Mouse (Mus musculus) heart, embryonic 15.5 days (tissue): ENCODE measurements around the gene Slc44a4. TPM values are rescaled to one million over a fixed set of nuclear protein-coding genes. Genes with fewer than 3 reads are reported as not detected.

Experiments used
- ATAC-seq: fragments of 200-750 bp; cut with Nextera tagmentation; replicated peaks from 2 replicates; pipeline ENCODE4 v1.8.0; 2017; ENCODE audit warnings: low read depth, moderate TSS enrichment; ENCODE audit not compliant: insufficient number of reproducible peaks, insufficient read depth, low FRiP score
- H3K27ac ChIP-seq: fragments of 300-500 bp; sonication (generic); 2 replicates; pipeline ENCODE4 v1.5.1; 2015; ENCODE audit warnings: mild to moderate bottlenecking, inconsistent platforms
- H3K27me3 ChIP-seq: fragments of 300-500 bp; sonication (generic); 2 replicates; pipeline ENCODE4 v1.6.1; 2015; ENCODE audit warnings: inconsistent platforms
- H3K36me3 ChIP-seq: fragments of 300-500 bp; sonication (generic); 2 replicates; pipeline ENCODE4 v1.6.1; 2015; ENCODE audit warnings: mild to moderate bottlenecking, inconsistent platforms
- H3K4me1 ChIP-seq: fragments of 300-500 bp; sonication (generic); replicated peaks from 2 replicates; pipeline ENCODE4 v1.6.1; 2015; ENCODE audit warnings: inconsistent platforms
- H3K4me2 ChIP-seq: fragments of 300-500 bp; sonication (generic); 2 replicates; pipeline ENCODE4 v1.6.1; 2015; ENCODE audit warnings: inconsistent platforms, mild to moderate bottlenecking, moderate library complexity
- H3K4me3 ChIP-seq: fragments of 300-500 bp; sonication (generic); 2 replicates; pipeline ENCODE4 v1.5.1; 2015; ENCODE audit warnings: mild to moderate bottlenecking, inconsistent platforms
- H3K9ac ChIP-seq: fragments of 300-500 bp; sonication (generic); 2 replicates; pipeline ENCODE4 v1.6.1; 2015; ENCODE audit warnings: mild to moderate bottlenecking, inconsistent platforms
- H3K9me3 ChIP-seq: fragments of 300-500 bp; sonication (generic); replicated peaks from 2 replicates; pipeline ENCODE4 v1.6.1; 2016; ENCODE audit warnings: inconsistent platforms
- WGBS: fragments of 180-500 bp; shearing (Covaris S2); methylation state at CpG from one replicate; pipeline ENCODE4 v1.1.7; 2015; ENCODE audit warnings: mixed read lengths; 5-methylcytosine and 5-hydroxymethylcytosine counted together
- polyA plus RNA-seq: library from polyadenylated mRNA; unstranded; fragments of >200 nt; fragmentation: Nextera tagmentation; extraction: Ambion mirVana; gene quantifications from 2 replicates; pipeline ENCODE4 v1.2.1, GENCODE M21; 2015

Gene Slc44a4
- polyA plus RNA-seq, 1 experiment from 2014 or later: 0.08 TPM

DNA sequence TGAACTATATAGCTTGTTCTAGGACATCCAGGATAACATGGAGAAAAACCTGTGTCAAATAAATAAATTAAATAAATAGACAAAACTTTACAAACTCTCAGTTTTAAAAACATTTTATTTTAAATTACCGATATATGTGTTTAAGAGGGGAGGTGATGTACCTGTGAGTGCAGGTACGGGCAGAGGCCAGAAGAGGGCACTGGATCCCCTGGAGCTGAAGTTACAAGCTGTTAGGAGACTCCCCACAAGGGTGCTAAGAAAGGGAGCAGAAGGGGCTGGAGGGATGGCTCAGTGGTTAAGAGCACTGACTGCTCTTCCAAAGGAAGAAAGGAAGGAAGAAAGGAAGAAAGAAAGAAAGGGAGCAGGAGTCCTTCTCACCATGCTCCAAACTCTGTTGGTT, 22.9 kb upstream of the Slc44a4 start:
- WGBS: 92% methylated on average over 2 of the region's 2 CpGs
- ATAC-seq: no peak
- Histone ChIP-seq H3K4me1 (peaks cover 22% of the 10 kb centered on the region), H3K9me3 (no peaks in the 10 kb centered on the region), H3K36me3 (peaks cover 3% of the 10 kb centered on the region; the same call in 1 of the 2 replicates), H3K9ac (no peak overlapping the region), H3K27ac (no peak overlapping the region), H3K4me2 (no peak overlapping the region), H3K4me3 (no peak overlapping the region), H3K27me3 (no peaks in the 10 kb centered on the region)

DNA sequence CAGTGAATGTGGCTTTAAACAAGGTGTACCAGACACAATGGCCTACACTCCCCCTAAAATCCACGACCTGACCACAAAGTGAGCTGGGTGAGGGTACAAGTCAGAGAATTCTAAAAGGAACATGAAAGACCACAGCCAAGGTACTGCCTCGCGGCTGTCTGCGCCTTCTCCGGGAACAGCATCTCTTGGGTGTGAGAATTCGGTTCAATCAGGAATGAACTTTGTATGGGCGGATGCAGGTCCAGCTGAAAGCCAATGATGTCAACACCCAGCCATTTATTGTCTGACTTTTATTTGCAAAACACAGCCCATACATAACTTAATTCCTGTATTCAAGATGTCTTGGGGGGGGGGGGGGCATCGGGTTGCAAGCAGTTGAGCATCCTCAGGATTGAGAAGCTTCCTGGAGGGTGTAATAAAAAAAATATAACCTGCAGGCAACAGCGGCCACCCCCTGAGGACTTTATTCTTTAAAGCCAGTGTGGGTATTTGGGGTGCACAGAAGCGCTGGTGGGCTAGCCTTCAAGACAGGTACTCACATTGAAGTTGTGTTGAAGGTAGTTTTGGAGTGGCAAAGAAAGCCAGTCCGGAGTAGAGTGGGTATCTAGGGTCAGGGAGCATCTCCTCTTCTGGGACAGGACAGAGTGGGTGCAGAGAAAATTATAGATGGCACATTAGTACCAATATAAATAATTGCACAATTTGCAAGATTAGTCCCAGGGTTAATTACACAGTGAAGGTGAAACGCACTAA, 21.0 kb upstream of the Slc44a4 start:
- Histone ChIP-seq H3K4me1 (peaks cover 35% of the 10 kb centered on the region), H3K27ac (peak overlapping the region; percentile 88), H3K36me3 (peaks cover 5% of the 10 kb centered on the region; the same call in 1 of the 2 replicates), H3K9ac (peak overlapping the region; percentile 53), H3K4me2 (peak overlapping the region; percentile 97), H3K9me3 (no peaks in the 10 kb centered on the region), H3K27me3 (no peaks in the 10 kb centered on the region), H3K4me3 (peak overlapping the region; percentile 87)
- WGBS: 76% methylated on average over 12 of the region's 12 CpGs
- no peak for ATAC-seq

DNA sequence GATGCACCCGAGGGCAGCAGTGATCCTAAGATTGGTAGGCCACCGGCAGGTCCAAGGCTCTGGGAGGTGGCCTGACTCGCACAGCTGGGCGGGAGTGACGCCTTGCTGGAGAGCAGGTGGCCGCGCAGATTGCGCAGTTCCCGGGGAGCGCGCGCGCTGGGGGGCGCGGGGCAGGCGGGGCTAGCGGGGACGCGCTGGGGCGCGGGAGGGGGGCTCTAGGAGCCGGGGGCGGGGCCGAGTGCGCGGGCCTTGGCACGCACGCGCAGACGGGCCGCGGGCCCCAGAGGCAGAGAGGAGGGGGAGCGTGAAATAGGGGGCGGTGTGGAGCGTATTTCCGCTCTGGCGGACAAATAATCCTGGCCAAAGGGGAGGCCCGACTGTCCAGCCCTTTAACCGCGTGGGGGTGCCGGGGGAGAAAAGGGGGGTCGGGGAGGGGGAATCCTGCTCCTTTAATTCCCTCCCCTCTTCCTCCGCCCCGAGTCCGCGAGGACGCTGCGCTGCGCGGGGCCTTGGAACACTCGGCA, 20.1 kb upstream of the Slc44a4 start:
- Histone ChIP-seq H3K4me3 (peak overlapping the region; percentile 87), H3K4me1 (peaks cover 35% of the 10 kb centered on the region), H3K9me3 (no peaks in the 10 kb centered on the region), H3K4me2 (peak overlapping the region; percentile 97), H3K27ac (peak overlapping the region; percentile 88), H3K36me3 (peaks cover 5% of the 10 kb centered on the region; the same call in 1 of the 2 replicates), H3K9ac (peak overlapping the region; percentile 94), H3K27me3 (no peaks in the 10 kb centered on the region)
- peak; percentile 90 for ATAC-seq
- under 1% methylated on average over 37 of the region's 51 CpGs for WGBS

DNA sequence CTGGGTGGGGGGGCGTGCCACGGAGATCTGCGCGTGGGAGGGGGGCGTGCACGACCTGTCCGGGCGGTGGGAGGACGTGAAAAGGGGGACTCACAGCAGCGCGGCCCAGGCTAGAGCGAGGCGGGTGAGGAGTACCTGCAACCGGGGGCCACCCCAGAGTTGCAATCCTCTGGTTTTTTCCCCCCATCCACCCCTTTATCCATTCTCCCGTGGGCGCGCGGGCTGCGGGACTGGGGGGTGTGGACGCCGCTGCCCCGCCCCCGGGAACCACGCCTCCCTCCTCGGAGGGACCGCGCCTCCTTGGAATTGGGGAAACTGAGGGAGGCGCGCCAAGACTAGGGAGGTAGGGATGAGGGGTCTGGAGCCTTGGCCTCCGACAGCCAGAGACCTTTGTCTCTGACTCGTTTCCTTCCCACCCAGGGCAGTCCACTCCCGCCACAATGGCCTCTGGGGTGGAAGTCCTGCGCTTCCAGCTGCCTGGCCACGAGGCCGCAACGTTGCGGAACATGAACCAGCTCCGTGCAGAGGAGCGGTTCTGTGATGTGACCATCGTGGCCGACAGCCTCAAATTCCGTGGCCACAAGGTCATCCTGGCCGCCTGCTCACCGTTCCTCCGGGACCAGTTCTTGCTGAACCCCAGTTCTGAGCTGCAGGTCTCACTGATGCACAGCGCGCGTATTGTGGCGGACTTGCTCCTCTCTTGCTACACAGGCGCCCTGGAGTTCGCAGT, 19.3 kb upstream of the Slc44a4 start:
- WGBS: 11% methylated on average over 50 of the region's 51 CpGs
- peak; percentile 3; the same call in 1 of the 2 replicates for ATAC-seq

DNA sequence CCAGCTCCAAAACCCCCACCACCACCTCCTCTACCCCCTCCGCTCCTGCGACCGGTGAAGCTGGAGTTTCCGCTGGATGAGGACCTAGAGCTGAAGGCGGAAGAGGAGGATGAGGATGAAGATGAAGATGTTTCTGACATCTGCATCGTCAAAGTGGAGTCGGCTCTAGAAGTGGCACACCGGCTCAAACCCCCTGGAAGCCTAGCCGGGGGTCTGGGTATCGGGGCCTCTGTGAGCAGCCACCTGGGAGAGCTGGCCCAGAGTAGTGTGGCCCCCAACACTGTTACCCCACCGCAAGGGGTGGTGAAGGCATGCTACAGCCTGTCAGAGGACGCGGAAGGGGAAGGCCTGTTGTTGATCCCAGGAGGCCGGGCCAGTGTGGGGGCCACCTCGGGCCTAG, 18.5 kb upstream of the Slc44a4 start:
- H3K27ac ChIP-seq: peak overlapping the region; percentile 88; the same call in 1 of the 2 replicates
- no peak for ATAC-seq
- H3K27me3 ChIP-seq: no peaks in the 10 kb centered on the region
- peaks cover 5% of the 10 kb centered on the region; the same call in 1 of the 2 replicates for H3K36me3 ChIP-seq
- no peaks in the 10 kb centered on the region for H3K9me3 ChIP-seq
- H3K9ac ChIP-seq: no peak overlapping the region; the same call in 1 of the 2 replicates
- peaks cover 45% of the 10 kb centered on the region for H3K4me1 ChIP-seq
- H3K4me3 ChIP-seq: peak overlapping the region; percentile 87
- peak overlapping the region; percentile 97 for H3K4me2 ChIP-seq
- 90% methylated on average over 15 of the region's 15 CpGs for WGBS

More for the DNA sequence above, 19.3 kb upstream of the Slc44a4 start:
- Histone ChIP-seq H3K36me3 (peaks cover 5% of the 10 kb centered on the region; the same call in 1 of the 2 replicates), H3K4me3 (peak overlapping the region; percentile 87), H3K27ac (peak overlapping the region; percentile 88), H3K9ac (peak overlapping the region; percentile 94), H3K4me2 (peak overlapping the region; percentile 97), H3K4me1 (peaks cover 39% of the 10 kb centered on the region), H3K9me3 (no peaks in the 10 kb centered on the region), H3K27me3 (no peaks in the 10 kb centered on the region)

DNA sequence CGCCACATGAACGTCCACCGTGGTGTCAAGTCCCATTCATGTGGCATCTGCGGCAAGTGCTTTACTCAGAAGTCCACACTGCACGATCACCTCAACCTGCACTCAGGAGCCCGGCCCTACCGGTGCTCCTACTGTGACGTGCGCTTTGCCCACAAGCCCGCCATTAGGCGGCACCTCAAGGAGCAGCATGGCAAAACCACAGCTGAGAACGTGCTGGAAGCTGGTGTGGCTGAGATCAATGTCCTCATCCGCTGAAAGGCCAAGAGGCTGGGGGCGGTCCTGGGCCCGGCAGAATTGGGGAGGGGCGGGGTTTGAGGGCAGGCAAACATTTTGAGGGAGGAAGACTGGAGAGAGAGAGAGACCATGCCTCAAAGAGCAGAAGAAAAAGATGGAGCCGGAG, 17.9 kb upstream of the Slc44a4 start:
- 78% methylated on average over 17 of the region's 17 CpGs for WGBS
- Histone ChIP-seq H3K4me3 (no peak overlapping the region; the same call in 1 of the 2 replicates), H3K9ac (no peak overlapping the region), H3K27me3 (no peaks in the 10 kb centered on the region), H3K4me1 (peaks cover 45% of the 10 kb centered on the region), H3K4me2 (peak overlapping the region; percentile 97), H3K9me3 (no peaks in the 10 kb centered on the region), H3K36me3 (peaks cover 6% of the 10 kb centered on the region; the same call in 1 of the 2 replicates), H3K27ac (no peak overlapping the region)
- no peak for ATAC-seq

DNA sequence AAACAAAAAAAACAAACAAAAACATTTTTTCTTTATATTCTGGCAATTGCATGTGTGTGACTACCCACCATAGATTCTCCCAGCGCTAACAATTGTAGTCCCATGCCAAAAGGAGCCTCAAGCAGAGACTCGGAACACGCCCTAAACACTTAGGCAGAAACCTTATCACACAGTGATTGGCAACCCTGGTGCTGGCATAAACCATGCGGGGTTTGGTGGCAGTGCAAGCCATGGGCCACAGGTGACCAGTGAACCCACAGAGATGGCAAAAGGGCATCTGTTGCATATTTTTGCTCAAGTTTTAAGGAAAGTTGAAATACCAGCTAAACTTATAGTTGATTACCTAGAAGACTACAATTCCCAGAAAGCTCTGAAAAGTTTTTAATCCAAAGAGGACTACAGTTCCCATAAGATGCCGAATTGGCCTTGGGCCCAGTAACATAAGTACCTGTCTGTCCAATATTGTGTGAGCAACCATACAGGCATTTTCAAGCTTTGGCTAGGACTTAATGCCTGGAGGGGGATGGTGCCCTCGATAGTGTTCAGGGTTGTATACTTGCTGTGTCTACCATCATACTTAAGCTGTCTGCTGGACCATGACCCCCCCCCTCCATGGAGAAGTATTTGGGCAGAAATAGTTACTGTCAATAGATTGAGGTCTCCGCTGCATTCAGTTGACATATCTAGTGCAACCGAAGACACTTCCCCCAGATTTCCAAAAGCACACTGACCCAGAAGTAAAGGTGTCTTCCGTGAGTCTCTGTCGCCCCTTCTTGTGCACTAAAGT, 16.7 kb upstream of the Slc44a4 start:
- Histone ChIP-seq H3K36me3 (peaks cover 14% of the 10 kb centered on the region), H3K27me3 (no peaks in the 10 kb centered on the region), H3K9me3 (no peaks in the 10 kb centered on the region), H3K9ac (peak overlapping the region; percentile 94), H3K4me3 (peak overlapping the region; percentile 92), H3K4me1 (peaks cover 45% of the 10 kb centered on the region), H3K27ac (peak overlapping the region; percentile 98), H3K4me2 (peak overlapping the region; percentile 80)
- ATAC-seq: no peak
- 11% methylated on average over 10 of the region's 10 CpGs for WGBS

DNA sequence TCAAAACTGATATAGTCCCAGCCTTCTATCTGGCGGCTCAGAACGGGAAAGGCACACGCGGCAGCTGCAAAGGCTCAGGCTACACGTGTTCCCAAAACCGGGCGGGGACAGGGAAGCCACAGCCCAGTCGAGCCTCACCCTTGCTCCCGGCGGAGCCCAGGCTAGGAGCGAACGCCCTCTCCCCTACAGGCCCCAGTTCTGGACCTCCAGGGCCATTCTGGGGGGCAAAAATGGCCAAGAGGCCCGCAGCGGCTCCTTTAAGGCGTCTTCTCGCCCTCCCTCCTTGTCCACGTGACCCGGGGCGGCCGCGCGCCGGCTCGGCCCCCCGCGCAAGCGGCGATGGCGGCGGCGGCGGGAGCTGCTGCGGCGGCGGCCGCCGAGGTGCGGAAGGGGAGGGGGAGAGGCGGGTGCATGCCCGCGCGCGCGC, 16.1 kb upstream of the Slc44a4 start, which contains the start of the genes C2 and Ehmt2:
C2 (minus strand) TSS at position 106 of the 427 bp plus-strand sequence.
Ehmt2 (plus strand) TSS at position 310 of the 427 bp plus-strand sequence.
- Histone ChIP-seq H3K4me3 (peak within 1 kb of the TSS; percentile 92), H3K4me1 (peaks cover 45% of the 10 kb centered on the region), H3K27ac (peak within 1 kb of the TSS; percentile 98), H3K9me3 (no peaks in the 10 kb centered on the region), H3K36me3 (peaks cover 20% of the 10 kb centered on the region), H3K9ac (peak within 1 kb of the TSS; percentile 94), H3K4me2 (peak within 1 kb of the TSS; percentile 80), H3K27me3 (no peaks in the 10 kb centered on the region)
- ATAC-seq: peak; percentile 21
- 0% methylated on average over 40 of the region's 44 CpGs for WGBS

DNA sequence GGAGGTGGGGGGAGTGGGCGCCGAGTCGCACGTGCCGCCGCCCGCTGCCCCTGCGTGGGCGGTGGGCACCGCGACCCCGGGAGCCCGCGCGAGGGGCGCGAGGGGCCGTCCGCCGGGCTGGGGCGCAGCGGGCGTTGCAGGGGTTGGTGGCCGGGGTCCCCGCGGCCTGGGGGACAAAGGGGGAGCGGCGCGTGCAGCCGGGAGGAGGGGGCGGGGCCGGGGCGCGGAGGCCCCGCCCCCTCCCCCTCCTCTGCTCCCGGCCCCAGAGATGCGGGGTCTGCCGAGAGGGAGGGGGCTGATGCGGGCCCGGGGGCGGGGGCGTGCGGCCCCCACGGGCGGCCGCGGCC, 15.6 kb upstream of the Slc44a4 start:
- Histone ChIP-seq H3K9me3 (no peaks in the 10 kb centered on the region), H3K9ac (peak overlapping the region; percentile 94), H3K36me3 (peaks cover 25% of the 10 kb centered on the region), H3K4me1 (peaks cover 42% of the 10 kb centered on the region), H3K27ac (peak overlapping the region; percentile 98), H3K4me2 (peak overlapping the region; percentile 80), H3K27me3 (no peaks in the 10 kb centered on the region), H3K4me3 (peak overlapping the region; percentile 92)
- no peak for ATAC-seq
- 1% methylated on average over 14 of the region's 47 CpGs for WGBS

DNA sequence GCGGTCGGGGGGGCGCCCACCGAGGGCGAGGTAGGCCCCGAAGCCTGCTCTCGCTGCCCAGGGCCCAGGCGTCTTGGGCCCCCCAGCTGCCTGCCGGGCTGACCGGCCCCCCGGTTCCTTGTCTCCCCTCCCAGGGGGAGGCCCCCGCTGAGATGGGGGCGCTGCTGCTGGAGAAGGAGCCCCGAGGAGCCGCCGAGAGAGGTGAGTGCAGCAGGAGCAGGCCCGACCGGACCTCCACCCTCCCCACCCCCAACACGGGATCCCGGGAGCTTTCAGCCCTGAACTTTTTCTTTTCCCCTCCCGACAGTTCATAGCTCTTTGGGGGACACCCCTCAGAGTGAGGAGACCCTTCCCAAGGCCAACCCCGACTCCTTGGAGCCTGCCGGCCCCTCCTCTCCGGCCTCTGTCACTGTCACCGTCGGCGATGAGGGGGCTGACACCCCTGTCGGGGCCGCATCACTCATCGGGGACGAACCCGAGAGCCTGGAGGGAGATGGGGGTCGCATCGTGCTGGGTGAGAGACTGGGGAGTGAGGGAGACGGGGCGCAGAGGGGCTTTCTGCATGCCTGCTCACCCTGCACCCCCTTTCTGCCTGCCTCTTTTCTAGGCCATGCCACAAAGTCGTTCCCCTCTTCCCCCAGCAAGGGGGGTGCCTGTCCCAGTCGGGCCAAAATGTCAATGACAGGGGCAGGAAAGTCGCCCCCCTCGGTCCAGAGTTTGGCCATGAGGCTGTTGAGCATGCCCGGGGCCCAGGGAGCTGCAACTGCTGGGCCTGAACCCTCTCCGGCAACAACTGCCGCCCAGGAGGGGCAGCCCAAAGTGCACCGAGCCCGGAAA, 15.0 kb upstream of the Slc44a4 start:
- peaks cover 30% of the 10 kb centered on the region for H3K36me3 ChIP-seq
- H3K9me3 ChIP-seq: no peaks in the 10 kb centered on the region
- peak overlapping the region; percentile 98 for H3K27ac ChIP-seq
- H3K27me3 ChIP-seq: no peaks in the 10 kb centered on the region
- peak overlapping the region; percentile 92 for H3K4me3 ChIP-seq
- peaks cover 39% of the 10 kb centered on the region for H3K4me1 ChIP-seq
- no peak for ATAC-seq
- peak overlapping the region; percentile 80 for H3K4me2 ChIP-seq
- peak overlapping the region; percentile 94 for H3K9ac ChIP-seq
- WGBS: under 1% methylated on average over 39 of the region's 45 CpGs
